Mouse (Mus musculus): ENCODE data around the gene Dagla.

DNA sequence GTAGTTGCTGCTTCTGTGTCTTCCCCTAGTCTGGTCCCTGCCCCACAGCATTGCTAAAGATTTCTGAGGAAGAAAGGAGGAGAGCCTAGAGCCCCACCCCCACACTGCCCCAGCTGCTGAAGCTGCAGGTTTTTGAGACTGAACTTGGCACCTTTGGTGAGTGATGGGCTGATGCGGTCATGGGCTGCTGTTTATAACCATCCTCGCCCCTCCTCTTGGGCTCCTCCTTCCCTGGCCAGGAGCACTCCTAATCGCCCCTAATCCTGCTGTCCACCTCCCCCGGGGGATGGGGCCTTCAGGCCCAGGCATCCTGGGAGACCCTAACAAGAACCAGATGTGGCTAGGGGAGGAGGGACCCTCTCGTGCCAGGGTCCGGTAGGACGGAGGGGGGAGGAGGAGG, 73.7 kb downstream of the Dagla start:
- no peak for TF ChIP-seq CTCF (IDR thresholded peaks at IDR 0.05; ENCODE audit: insufficient read depth, low read depth, low read length)
- no peak for TF ChIP-seq POLR2A (IDR thresholded peaks at IDR 0.05; ENCODE audit: insufficient read depth, low read depth, low read length)

All from olfactory bulb, adult 2 months (tissue).